Mouse (Mus musculus): ENCODE data around the gene Cxcl12.

- TF ChIP-seq CTCF (IDR thresholded peaks at IDR 0.05) (no peak), EP300 (IDR thresholded peaks at IDR 0.05) (no peak)
These were observed 24.3 kb downstream of the Cxcl12 start for GRCm38 (mm10) chr6:117192678-117193077.
